Mouse (Mus musculus) hindbrain, embryonic 12.5 days (tissue): Measurements from ENCODE around the gene Shisa7. TPM values are rescaled to one million over a fixed set of nuclear protein-coding genes. Genes with fewer than 3 reads are reported as not detected.
"Not testable (repeated sequence)": the region's sequence is repeated elsewhere in the genome, so short reads cannot be mapped to it uniquely, and the experiment has no call there.

Experiments used
- ATAC-seq: fragments of 200-750 bp; cut with Nextera tagmentation; 2 replicates; pipeline ENCODE4 v1.8.0; 2017; ENCODE audit warnings: moderate TSS enrichment; ENCODE audit not compliant: low FRiP score
- H3K27ac ChIP-seq: fragments of 300-500 bp; sonication (generic); 2 replicates; pipeline ENCODE4 v1.5.1; 2016; ENCODE audit warnings: mild to moderate bottlenecking
- H3K27me3 ChIP-seq: fragments of 300-500 bp; sonication (generic); 2 replicates; pipeline ENCODE4 v1.6.1; 2016; ENCODE audit warnings: mild to moderate bottlenecking
- H3K36me3 ChIP-seq: fragments of 300-500 bp; sonication (generic); 2 replicates; pipeline ENCODE4 v1.6.1; 2016; ENCODE audit warnings: mild to moderate bottlenecking
- H3K4me1 ChIP-seq: fragments of 300-500 bp; sonication (generic); 2 replicates; pipeline ENCODE4 v1.6.1; 2016
- H3K4me2 ChIP-seq: fragments of 300-500 bp; sonication (generic); replicated peaks from 2 replicates; pipeline ENCODE4 v1.6.1; 2016; ENCODE audit warnings: mild to moderate bottlenecking
- H3K4me3 ChIP-seq: fragments of 300-500 bp; sonication (generic); 2 replicates; pipeline ENCODE4 v1.5.1; 2016; ENCODE audit warnings: mild to moderate bottlenecking
- H3K9ac ChIP-seq: fragments of 300-500 bp; sonication (generic); 2 replicates; pipeline ENCODE4 v1.6.1; 2016; ENCODE audit warnings: mild to moderate bottlenecking, moderate library complexity
- H3K9me3 ChIP-seq: fragments of 300-500 bp; sonication (generic); replicated peaks from 2 replicates; pipeline ENCODE4 v1.6.1; 2016; ENCODE audit warnings: mild to moderate bottlenecking
- WGBS: fragments of 180-500 bp; shearing (Covaris S2); methylation state at CpG from one replicate; pipeline ENCODE4 v1.1.7; 2016; 5-methylcytosine and 5-hydroxymethylcytosine counted together
- polyA plus RNA-seq: library from polyadenylated mRNA; unstranded; fragments of >200 nt; fragmentation: Nextera tagmentation; extraction: Ambion mirVana; gene quantifications from 2 replicates; pipeline ENCODE4 v1.2.1, GENCODE M21; 2016

Gene Shisa7
- 5.3 and 6.7 TPM in 2 replicates for polyA plus RNA-seq

- Histone ChIP-seq H3K4me1 (peaks cover 28% of the 10 kb centered on the region), H3K4me3 (peak within 1 kb of the TSS; percentile 55), H3K36me3 (no peaks in the 10 kb centered on the region), H3K9me3 (no peaks in the 10 kb centered on the region), H3K27me3 (peaks cover 38% of the 10 kb centered on the region), H3K27ac (peak within 1 kb of the TSS; percentile 79), H3K9ac (peak within 1 kb of the TSS; percentile 69), H3K4me2 (peak within 1 kb of the TSS; percentile 90)
- WGBS = under 1% methylated on average over 40 of the region's 41 CpGs
- peak; percentile 71 for ATAC-seq
These were observed at the start of gene Shisa7 for GRCm38 (mm10) chr7:4844245-4844916. Shisa7 (minus strand) TSS chr7:4844696.

- WGBS = 74% methylated on average over 4 of the region's 4 CpGs
- H3K4me3 ChIP-seq = no peak overlapping the region
- ATAC-seq = no peak
- no peak overlapping the region for H3K9ac ChIP-seq
- H3K27ac ChIP-seq = no peak overlapping the region
- H3K27me3 ChIP-seq = no peaks in the 10 kb centered on the region
- no peaks in the 10 kb centered on the region for H3K36me3 ChIP-seq
- H3K4me2 ChIP-seq = no peak overlapping the region
- H3K4me1 ChIP-seq = no peaks in the 10 kb centered on the region
- H3K9me3 ChIP-seq = peaks cover 13% of the 10 kb centered on the region; the same call in 1 of the 2 replicates
These were observed 42.2 kb upstream of the Shisa7 start for GRCm38 (mm10) chr7:4886680-4887079.

- H3K27me3 ChIP-seq, H3K4me3 ChIP-seq, H3K9me3 ChIP-seq, H3K36me3 ChIP-seq, H3K9ac ChIP-seq, H3K27ac ChIP-seq, ATAC-seq, H3K4me2 ChIP-seq: not testable (repeated sequence)
- WGBS = 89% methylated on average over 1 of the region's 1 CpGs
- H3K4me1 ChIP-seq = peaks cover 17% of the 10 kb centered on the region
These were observed 34.5 kb upstream of the Shisa7 start for GRCm38 (mm10) chr7:4879036-4879435.

- H3K36me3 ChIP-seq = no peaks in the 10 kb centered on the region
- peaks cover 17% of the 10 kb centered on the region for H3K4me1 ChIP-seq
- 0 out of 2 replicates have a peak, but pooled peaks cover 6% of the 10 kb centered on the region for H3K9me3 ChIP-seq
- H3K27me3 ChIP-seq = no peaks in the 10 kb centered on the region
- H3K27ac ChIP-seq = no peak overlapping the region
- no peak for ATAC-seq
- no peak overlapping the region for H3K4me2 ChIP-seq
- H3K4me3 ChIP-seq = no peak overlapping the region
- no peak overlapping the region for H3K9ac ChIP-seq
These were observed 33.7 kb upstream of the Shisa7 start for GRCm38 (mm10) chr7:4878186-4878585.

GRCm38 (mm10) chr7:4877226-4877625, 32.7 kb upstream of the Shisa7 start:
- Histone ChIP-seq H3K36me3 (no peaks in the 10 kb centered on the region), H3K27ac (no peak overlapping the region), H3K9me3 (0 out of 2 replicates have a peak, but pooled peaks cover 5% of the 10 kb centered on the region), H3K4me3 (peak overlapping the region; percentile 50), H3K9ac (peak overlapping the region; percentile 61), H3K27me3 (no peaks in the 10 kb centered on the region), H3K4me2 (peak overlapping the region; percentile 76), H3K4me1 (peaks cover 17% of the 10 kb centered on the region)
- peak; percentile 55 for ATAC-seq
- WGBS = 9% methylated on average over 11 of the region's 11 CpGs

- Histone ChIP-seq H3K4me2 (peak within 1 kb of the TSS; percentile 76), H3K4me1 (peaks cover 17% of the 10 kb centered on the region), H3K27ac (peak within 1 kb of the TSS; percentile 44; the same call in 1 of the 2 replicates), H3K27me3 (no peaks in the 10 kb centered on the region), H3K36me3 (no peaks in the 10 kb centered on the region), H3K4me3 (peak within 1 kb of the TSS; percentile 50), H3K9me3 (0 out of 2 replicates have a peak, but pooled peaks cover under 1% of the 10 kb centered on the region), H3K9ac (peak within 1 kb of the TSS; percentile 61)
- under 1% methylated on average over 22 of the region's 22 CpGs for WGBS
- ATAC-seq = peak; percentile 99
These were observed 32.3 kb upstream of the Shisa7 start, which contains the start of gene Isoc2a for GRCm38 (mm10) chr7:4876753-4877221. Isoc2a (plus strand) TSS chr7:4877153.

- H3K36me3 ChIP-seq = no peaks in the 10 kb centered on the region
- no peak within 1 kb of the TSS for H3K4me3 ChIP-seq
- H3K27ac ChIP-seq = no peak within 1 kb of the TSS
- no peak within 1 kb of the TSS for H3K4me2 ChIP-seq
- 62% methylated on average over 6 of the region's 6 CpGs for WGBS
- H3K9me3 ChIP-seq = no peaks in the 10 kb centered on the region
- H3K4me1 ChIP-seq = peaks cover 12% of the 10 kb centered on the region
- no peak for ATAC-seq
- no peak within 1 kb of the TSS for H3K9ac ChIP-seq
- H3K27me3 ChIP-seq = no peaks in the 10 kb centered on the region
These were observed 25.6 kb upstream of the Shisa7 start, which contains the start of gene Isoc2b for GRCm38 (mm10) chr7:4870133-4870532. Isoc2b (minus strand) TSS chr7:4870258.

GRCm38 (mm10) chr7:4866631-4867180, 22.2 kb upstream of the Shisa7 start:
- Histone ChIP-seq H3K27ac (peak overlapping the region; percentile 83), H3K4me3 (peak overlapping the region; percentile 56), H3K36me3 (no peaks in the 10 kb centered on the region), H3K9me3 (no peaks in the 10 kb centered on the region), H3K9ac (peak overlapping the region; percentile 69), H3K27me3 (no peaks in the 10 kb centered on the region), H3K4me1 (peaks cover 12% of the 10 kb centered on the region), H3K4me2 (peak overlapping the region; percentile 61)
- 40% methylated on average over 10 of the region's 10 CpGs for WGBS
- no peak for ATAC-seq

GRCm38 (mm10) chr7:4865579-4866493, 21.3 kb upstream of the Shisa7 start:
- Histone ChIP-seq H3K4me1 (peaks cover 12% of the 10 kb centered on the region), H3K4me2 (peak overlapping the region; percentile 61), H3K4me3 (peak overlapping the region; percentile 56), H3K27ac (peak overlapping the region; percentile 83), H3K27me3 (no peaks in the 10 kb centered on the region), H3K9me3 (no peaks in the 10 kb centered on the region), H3K9ac (peak overlapping the region; percentile 69), H3K36me3 (no peaks in the 10 kb centered on the region)
- peak; percentile 100 for ATAC-seq
- 4% methylated on average over 40 of the region's 40 CpGs for WGBS

GRCm38 (mm10) chr7:4865090-4865489, 20.6 kb upstream of the Shisa7 start:
- no peaks in the 10 kb centered on the region for H3K27me3 ChIP-seq

GRCm38 (mm10) chr7:4864130-4864845, 19.8 kb upstream of the Shisa7 start:
- Histone ChIP-seq H3K4me1 (peaks cover 12% of the 10 kb centered on the region), H3K36me3 (no peaks in the 10 kb centered on the region), H3K27ac (no peak overlapping the region), H3K9me3 (no peaks in the 10 kb centered on the region), H3K9ac (no peak overlapping the region), H3K4me3 (no peak overlapping the region), H3K27me3 (no peaks in the 10 kb centered on the region), H3K4me2 (no peak overlapping the region)
- no peak for ATAC-seq
- WGBS = 87% methylated on average over 5 of the region's 5 CpGs

More at GRCm38 (mm10) chr7:4865090-4865489, 20.6 kb upstream of the Shisa7 start:
- H3K9ac ChIP-seq = no peak overlapping the region
- no peaks in the 10 kb centered on the region for H3K36me3 ChIP-seq
- peak overlapping the region; percentile 56 for H3K4me3 ChIP-seq
- WGBS = 58% methylated on average over 5 of the region's 5 CpGs
- H3K27ac ChIP-seq = 0 out of 2 replicates have a peak overlapping the region, but pooled peaks have one; percentile 57
- H3K4me1 ChIP-seq = peaks cover 12% of the 10 kb centered on the region
- ATAC-seq = no peak
- no peaks in the 10 kb centered on the region for H3K9me3 ChIP-seq
- H3K4me2 ChIP-seq = peak overlapping the region; percentile 61
